Mouse (Mus musculus) erythroblast, embryonic 14.5 days (primary cell): Measurements from ENCODE around the gene Litaf. TPM values are rescaled to one million over a fixed set of nuclear protein-coding genes. Genes with fewer than 3 reads are reported as not detected.

Source experiments
- H3K27me3 ChIP-seq: 2 replicates; pipeline ENCODE4 v1.6.1; 2012; ENCODE audit warnings: inconsistent platforms; ENCODE audit not compliant: control insufficient read depth
- H3K36me3 ChIP-seq: 2 replicates; pipeline ENCODE4 v1.6.1; 2012; ENCODE audit warnings: mild to moderate bottlenecking, inconsistent platforms; ENCODE audit not compliant: control insufficient read depth
- H3K4me1 ChIP-seq: 2 replicates; pipeline ENCODE4 v1.6.1; 2012; ENCODE audit warnings: inconsistent platforms; ENCODE audit not compliant: control insufficient read depth
- H3K4me3 ChIP-seq: replicated peaks from 2 replicates; pipeline ENCODE3; 2012; ENCODE audit warnings: moderate library complexity, mild to moderate bottlenecking, inconsistent platforms
- H3K9me3 ChIP-seq: 2 replicates; pipeline ENCODE4 v1.6.1; 2012; ENCODE audit warnings: low read length, inconsistent platforms, mixed read lengths; ENCODE audit not compliant: control insufficient read depth
- GATA1 ChIP-seq: IDR thresholded peaks from 2 replicates; pipeline ENCODE4 v1.6.1; 2012; ENCODE audit warnings: low read length, inconsistent platforms, mixed read lengths
- TAL1 ChIP-seq: IDR thresholded peaks from 3 replicates; pipeline ENCODE4 v1.6.1; 2012; ENCODE audit warnings: low read length, inconsistent platforms, mixed read lengths
- polyA plus RNA-seq: library from polyadenylated mRNA; stranded (reverse); fragments of >175 nt; gene quantifications from 2 replicates; pipeline ENCODE4 v1.2.3, GENCODE M21; 2012

Gene Litaf
- polyA plus RNA-seq, 1 experiment = 1.1 TPM

DNA sequence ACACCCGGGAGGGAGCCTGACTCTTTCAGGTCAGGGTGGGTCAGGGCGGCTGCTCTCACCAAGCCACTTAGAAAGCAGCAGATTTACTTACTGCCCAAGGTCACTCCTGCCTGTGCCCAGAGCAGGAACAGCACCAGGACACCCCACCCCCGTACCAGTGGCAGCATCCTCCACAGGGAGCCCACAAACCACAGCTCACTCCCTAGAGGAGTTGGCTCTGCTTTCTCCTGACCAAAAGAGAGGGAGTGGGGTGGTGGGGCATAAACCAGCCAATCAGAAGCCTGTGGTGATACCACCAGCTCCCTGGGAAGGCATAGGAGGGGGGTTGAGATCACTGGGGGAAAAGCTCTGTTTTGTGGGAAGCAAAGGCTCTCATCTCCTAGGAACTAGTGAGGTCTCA lies 118.2 kb downstream of the Litaf start:
- Histone ChIP-seq H3K4me1 (no peaks in the 10 kb centered on the region), H3K36me3 (no peaks in the 10 kb centered on the region), H3K4me3 (no peak overlapping the region), H3K27me3 (no peaks in the 10 kb centered on the region), H3K9me3 (no peaks in the 10 kb centered on the region)
- TF ChIP-seq TAL1 (no peak), GATA1 (no peak)

DNA sequence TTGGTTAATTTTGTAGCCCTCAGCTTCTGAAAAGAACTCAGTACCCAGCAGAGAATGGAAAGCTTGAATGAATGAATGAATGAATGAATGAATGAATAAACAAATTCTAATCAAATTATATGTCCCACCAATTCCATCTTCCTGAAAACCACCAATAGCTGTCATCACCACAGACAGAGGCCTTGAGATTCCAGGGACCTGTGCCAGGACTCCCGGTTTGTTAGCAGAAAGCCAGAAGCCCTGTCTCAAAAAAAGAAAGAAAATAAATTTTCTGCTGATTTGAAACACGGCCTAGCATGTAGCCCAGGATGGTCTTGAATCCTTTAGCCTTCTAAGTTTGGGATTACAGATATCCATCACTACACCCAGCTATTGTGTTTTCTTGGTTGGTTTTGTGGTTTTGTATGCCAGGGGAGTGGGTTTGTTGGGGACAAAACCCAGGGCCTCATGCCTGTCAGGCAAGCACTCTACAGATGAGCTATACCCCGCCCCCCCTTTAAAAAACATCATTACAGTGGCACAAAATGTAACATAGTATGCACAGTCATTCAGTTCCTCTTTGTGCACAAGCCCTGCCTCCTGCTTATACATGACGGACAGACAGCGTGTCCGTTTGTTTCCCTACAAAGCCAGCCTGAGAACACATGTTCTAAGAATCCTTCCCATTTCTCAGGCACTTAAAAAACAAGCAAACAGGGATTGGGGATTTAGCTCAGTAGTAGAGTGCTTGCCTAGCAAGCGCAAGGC lies 120.4 kb downstream of the Litaf start:
- Histone ChIP-seq H3K4me1 (no peaks in the 10 kb centered on the region), H3K9me3 (no peaks in the 10 kb centered on the region), H3K4me3 (no peak overlapping the region), H3K27me3 (no peaks in the 10 kb centered on the region), H3K36me3 (no peaks in the 10 kb centered on the region)
- TF ChIP-seq GATA1 = no peak
- no peak for TF ChIP-seq TAL1

DNA sequence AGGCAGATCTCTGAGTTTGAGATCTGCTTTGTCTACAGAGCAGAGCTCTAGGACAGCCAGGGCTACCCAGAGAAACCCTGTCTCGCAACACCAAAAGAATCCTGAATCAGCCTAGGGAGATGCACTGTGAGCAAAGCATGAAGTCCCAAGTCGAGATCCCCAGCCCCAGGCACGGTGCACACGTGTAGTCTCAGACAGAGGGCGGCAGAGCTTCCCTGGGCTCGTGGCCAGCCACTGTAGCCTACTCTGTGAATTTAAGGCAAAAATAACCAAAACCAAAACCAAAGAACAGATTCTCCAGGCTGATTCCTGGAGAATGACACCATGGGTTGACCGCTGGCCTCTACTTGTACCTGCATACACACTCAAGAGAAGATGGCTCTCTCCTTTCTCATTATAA lies 121.4 kb downstream of the Litaf start:
- TF ChIP-seq TAL1 (no peak), GATA1 (no peak)
- no peaks in the 10 kb centered on the region for H3K4me1 ChIP-seq

DNA sequence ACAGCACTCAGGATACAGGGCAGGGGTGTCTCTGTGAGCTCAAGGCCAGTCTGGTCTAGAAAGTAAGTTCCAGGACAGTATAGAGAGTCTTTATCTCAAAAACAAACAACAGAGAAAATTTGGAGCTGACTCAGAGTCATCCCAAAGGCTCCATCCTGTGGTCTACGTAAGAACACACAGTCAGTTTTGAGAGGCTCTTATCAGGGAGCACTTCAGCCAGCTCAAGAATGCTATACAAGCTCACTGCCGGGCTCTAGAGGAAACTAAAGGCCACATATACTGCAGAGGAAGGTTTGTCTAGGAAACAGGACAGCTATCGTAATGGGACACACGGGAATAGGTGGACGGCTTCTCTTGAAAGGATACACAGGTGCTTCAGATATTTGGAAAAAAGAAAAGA lies 122.7 kb downstream of the Litaf start:
- Histone ChIP-seq H3K4me3 (no peak overlapping the region), H3K4me1 (no peaks in the 10 kb centered on the region), H3K27me3 (no peaks in the 10 kb centered on the region), H3K9me3 (no peaks in the 10 kb centered on the region), H3K36me3 (no peaks in the 10 kb centered on the region)
- TF ChIP-seq GATA1 (no peak), TAL1 (no peak)

More for the DNA sequence above, 121.4 kb downstream of the Litaf start:
- H3K27me3 ChIP-seq = no peaks in the 10 kb centered on the region
- H3K36me3 ChIP-seq = no peaks in the 10 kb centered on the region
- H3K9me3 ChIP-seq = no peaks in the 10 kb centered on the region
- H3K4me3 ChIP-seq = no peak overlapping the region

- H3K9me3 ChIP-seq = no peaks in the 10 kb centered on the region
- no peak for TF ChIP-seq GATA1
- TF ChIP-seq TAL1 = no peak
Observed at GRCm38 (mm10) chr16:10940661-10941060, 125.3 kb downstream of the Litaf start.

GRCm38 (mm10) chr16:10939932-10940331 lies 126.0 kb downstream of the Litaf start:
- Histone ChIP-seq H3K4me1 (no peaks in the 10 kb centered on the region), H3K27me3 (no peaks in the 10 kb centered on the region), H3K36me3 (no peaks in the 10 kb centered on the region), H3K4me3 (no peak overlapping the region), H3K9me3 (no peaks in the 10 kb centered on the region)
- TF ChIP-seq GATA1 (no peak), TAL1 (no peak)

More at GRCm38 (mm10) chr16:10940661-10941060, 125.3 kb downstream of the Litaf start:
- Histone ChIP-seq H3K4me3 (no peak overlapping the region), H3K4me1 (no peaks in the 10 kb centered on the region), H3K36me3 (no peaks in the 10 kb centered on the region), H3K27me3 (no peaks in the 10 kb centered on the region)

DNA sequence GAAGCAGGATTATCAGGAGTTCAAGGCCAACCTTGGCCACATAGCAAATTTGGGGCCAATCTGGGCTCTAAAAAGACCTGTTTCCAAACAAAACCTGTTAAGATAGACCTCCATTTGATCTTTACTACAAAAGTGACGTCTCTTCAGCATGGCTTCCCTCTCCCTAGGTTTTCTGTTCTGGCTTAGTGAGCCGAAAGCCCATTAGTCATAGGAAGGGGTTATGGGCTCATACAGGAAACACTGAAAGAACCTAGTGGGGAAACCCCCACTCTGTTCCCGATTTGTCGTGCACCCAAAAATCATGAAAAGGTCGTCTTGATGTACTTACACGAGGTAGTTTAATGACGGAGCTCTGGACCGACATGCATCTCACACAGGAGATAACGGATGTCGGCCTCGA lies 128.5 kb downstream of the Litaf start:
- no peaks in the 10 kb centered on the region for H3K36me3 ChIP-seq
- no peaks in the 10 kb centered on the region for H3K4me1 ChIP-seq
- no peaks in the 10 kb centered on the region for H3K27me3 ChIP-seq
- no peak overlapping the region for H3K4me3 ChIP-seq
- H3K9me3 ChIP-seq = no peaks in the 10 kb centered on the region
- no peak for TF ChIP-seq GATA1
- TF ChIP-seq TAL1 = no peak

GRCm38 (mm10) chr16:10936700-10937319 lies 129.1 kb downstream of the Litaf start:
- TF ChIP-seq TAL1 = no peak
- TF ChIP-seq GATA1 = no peak
- Histone ChIP-seq H3K9me3 (no peaks in the 10 kb centered on the region), H3K27me3 (no peaks in the 10 kb centered on the region), H3K4me3 (no peak overlapping the region), H3K36me3 (no peaks in the 10 kb centered on the region), H3K4me1 (no peaks in the 10 kb centered on the region)

DNA sequence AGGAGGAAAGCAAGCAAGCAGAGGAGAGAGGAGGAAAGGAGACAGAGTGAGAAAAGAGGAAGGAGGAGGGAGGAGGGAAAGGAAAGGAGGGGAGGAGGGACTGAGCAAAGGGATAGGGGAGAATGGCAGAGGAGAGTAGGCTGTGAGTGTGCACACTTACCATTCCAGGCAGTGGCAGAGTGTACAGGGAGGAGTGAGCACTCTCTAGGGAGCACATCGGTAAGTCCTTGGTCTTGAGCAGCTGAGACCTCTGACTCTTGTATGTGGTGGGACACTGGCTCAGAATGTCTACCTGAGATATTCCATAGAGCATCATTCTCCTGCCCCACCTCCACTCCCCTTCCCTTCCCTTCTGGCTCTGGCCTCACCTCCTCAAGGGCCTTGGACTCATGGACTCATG lies 131.9 kb downstream of the Litaf start:
- H3K27me3 ChIP-seq = no peaks in the 10 kb centered on the region
- no peaks in the 10 kb centered on the region for H3K36me3 ChIP-seq
- no peak overlapping the region for H3K4me3 ChIP-seq
- no peaks in the 10 kb centered on the region for H3K4me1 ChIP-seq
- TF ChIP-seq TAL1 (no peak), GATA1 (no peak)
- H3K9me3 ChIP-seq = peaks cover 7% of the 10 kb centered on the region
